Mouse (Mus musculus): ENCODE measurements around the gene Arl10. TPM values are rescaled to one million over a fixed set of nuclear protein-coding genes. Genes with fewer than 3 reads are reported as not detected.

The Arl10 gene
- total RNA-seq, 2 experiments from 2014 or later: 30.5 to 34.0 TPM

GRCm38 (mm10) chr13:54589996-54590951, 15.5 kb downstream of the Arl10 start, which contains the start of the genes Nop16 and Higd2a:
TSS of gene Nop16 (minus strand) at chr13:54590090.
TSS of gene Higd2a (plus strand) at chr13:54590207.
- TF ChIP-seq CTCF (conservative IDR thresholded peaks at IDR 0.05): no peak
- H3K27ac ChIP-seq: peak within 1 kb of the TSS; percentile 96
- peak; percentile 94 to 99 for DNase-seq (ENCODE audit: low spot score in 2 of 2)
- H3K4me3 ChIP-seq: peak within 1 kb of the TSS; percentile 95

DNA sequence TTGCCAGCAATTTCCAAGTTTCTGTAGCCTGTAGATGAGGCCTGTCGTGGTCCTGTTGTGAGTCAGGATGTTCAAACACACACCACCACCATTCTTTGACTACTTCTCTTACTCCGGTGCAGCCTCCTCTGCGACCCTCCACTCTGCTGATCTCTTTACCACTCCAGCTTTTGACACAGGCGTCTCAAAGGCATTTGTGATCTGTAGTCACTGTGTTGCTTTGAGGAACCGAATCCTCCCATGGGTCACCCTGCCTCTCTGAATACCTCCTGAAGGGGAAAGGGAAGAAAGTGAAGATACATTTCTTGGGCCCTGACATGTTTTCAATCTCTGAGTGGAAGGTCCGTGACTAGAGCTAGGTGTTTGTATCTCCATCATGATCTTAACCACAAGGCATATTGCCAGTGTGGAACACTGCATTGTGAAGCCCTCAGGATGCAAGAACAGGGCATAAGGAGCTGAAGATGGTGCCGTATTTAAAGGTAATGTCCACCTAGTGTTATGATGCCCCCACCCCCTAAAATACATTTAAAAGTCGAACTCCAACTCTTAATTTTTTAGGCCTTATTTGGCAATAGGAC, 17.1 kb downstream of the Arl10 start:
- no peak for DNase-seq (ENCODE audit: low spot score in 2 of 2)
- Histone ChIP-seq H3K27ac (peak overlapping the region; percentile 96; the same call in 1 of the 2 replicates), H3K4me3 (peak overlapping the region; percentile 95)
- TF ChIP-seq CTCF (conservative IDR thresholded peaks at IDR 0.05): no peak

- H3K4me3 ChIP-seq: no peak overlapping the region
- TF ChIP-seq CTCF (conservative IDR thresholded peaks at IDR 0.05): no peak
- DNase-seq (ENCODE audit: low spot score in 2 of 2): no peak
- H3K27ac ChIP-seq: peak overlapping the region; percentile 9; the same call in 1 of the 2 replicates
These were observed 18.8 kb downstream of the Arl10 start for GRCm38 (mm10) chr13:54593617-54594016.

DNA sequence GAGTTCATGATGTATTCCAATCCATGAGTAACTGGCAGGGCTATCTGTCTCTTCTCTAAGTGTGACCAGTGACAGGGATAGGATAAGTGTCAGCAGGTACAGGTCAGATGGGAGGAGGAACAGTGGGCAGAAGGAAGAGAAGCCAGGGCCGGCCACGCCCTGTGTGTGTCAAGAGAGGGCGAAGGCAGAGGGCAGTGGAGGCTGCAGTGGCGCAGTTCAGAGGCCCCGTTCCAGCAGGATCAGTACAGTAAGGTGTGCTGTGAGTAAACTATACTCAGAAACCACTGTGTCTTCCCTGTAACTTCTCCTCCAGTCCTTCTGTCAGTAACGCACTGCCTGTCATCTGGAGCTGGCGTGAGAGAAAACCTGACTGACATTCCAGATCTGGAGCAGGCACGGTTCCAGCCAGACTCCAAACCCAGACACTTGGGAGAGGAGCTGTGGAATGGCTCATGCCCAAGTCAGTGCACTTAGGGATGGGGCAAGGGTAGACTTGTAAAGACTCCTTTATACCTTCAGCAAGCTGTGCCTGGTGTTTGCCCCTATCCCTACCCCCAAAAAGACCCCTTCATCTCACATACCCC, 21.4 kb downstream of the Arl10 start:
- DNase-seq (ENCODE audit: low spot score in 2 of 2): no peak
- TF ChIP-seq CTCF (conservative IDR thresholded peaks at IDR 0.05): no peak
- H3K27ac ChIP-seq: no peak overlapping the region
- H3K4me3 ChIP-seq: no peak overlapping the region

DNA sequence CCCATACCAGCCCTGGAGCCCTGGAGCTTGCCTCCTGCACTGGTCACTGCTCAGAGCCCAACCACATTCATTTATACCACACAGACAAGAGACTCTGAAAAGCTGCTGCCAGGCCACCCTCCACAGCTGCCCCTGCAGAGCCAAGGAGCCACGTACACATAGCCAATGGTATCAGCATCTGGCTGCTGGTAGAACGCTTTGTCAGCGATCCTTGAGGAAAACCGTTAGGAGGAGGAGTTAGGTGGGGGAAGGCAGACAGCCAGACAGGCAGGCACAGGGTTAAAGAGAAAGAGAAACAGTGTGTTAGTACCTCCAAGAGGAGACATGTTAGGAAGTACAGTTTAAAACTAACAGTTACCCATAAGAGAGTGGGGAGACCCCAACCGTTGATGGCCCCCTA, 22.1 kb downstream of the Arl10 start:
- TF ChIP-seq CTCF (conservative IDR thresholded peaks at IDR 0.05): no peak
- no peak overlapping the region for H3K27ac ChIP-seq
- no peak overlapping the region for H3K4me3 ChIP-seq
- DNase-seq (ENCODE audit: low spot score in 2 of 2): no peak

- TF ChIP-seq CTCF (conservative IDR thresholded peaks at IDR 0.05): no peak
- Histone ChIP-seq H3K27ac (no peak overlapping the region), H3K4me3 (no peak overlapping the region)
- no peak for DNase-seq (ENCODE audit: low spot score in 2 of 2)
These were observed 23.9 kb downstream of the Arl10 start for GRCm38 (mm10) chr13:54598622-54599143.

- no peak for TF ChIP-seq CTCF (conservative IDR thresholded peaks at IDR 0.05)
- H3K4me3 ChIP-seq: no peak overlapping the region
- DNase-seq (ENCODE audit: low spot score in 2 of 2): no peak
- no peak overlapping the region for H3K27ac ChIP-seq
These were observed 27.9 kb downstream of the Arl10 start for GRCm38 (mm10) chr13:54602639-54603111.

- peak overlapping the region; percentile 3; the same call in 1 of the 2 replicates for H3K27ac ChIP-seq
These were observed 28.7 kb downstream of the Arl10 start for GRCm38 (mm10) chr13:54603501-54603900.

GRCm38 (mm10) chr13:54604221-54604620, 29.4 kb downstream of the Arl10 start:
- no peak for DNase-seq (ENCODE audit: low spot score in 2 of 2)
- H3K4me3 ChIP-seq: no peak overlapping the region
- peak overlapping the region; percentile 70 for H3K27ac ChIP-seq
- no peak for TF ChIP-seq CTCF (conservative IDR thresholded peaks at IDR 0.05)

More at GRCm38 (mm10) chr13:54603501-54603900, 28.7 kb downstream of the Arl10 start:
- no peak overlapping the region for H3K4me3 ChIP-seq
- no peak for DNase-seq (ENCODE audit: low spot score in 2 of 2)
- peak; percentile 41 for TF ChIP-seq CTCF (conservative IDR thresholded peaks at IDR 0.05)

GRCm38 (mm10) chr13:54605426-54605825, 30.6 kb downstream of the Arl10 start:
- Histone ChIP-seq H3K27ac (peak overlapping the region; percentile 70), H3K4me3 (no peak overlapping the region)
- TF ChIP-seq CTCF (conservative IDR thresholded peaks at IDR 0.05): no peak
- no peak for DNase-seq (ENCODE audit: low spot score in 2 of 2)

GRCm38 (mm10) chr13:54607204-54607603, 32.4 kb downstream of the Arl10 start:
- Histone ChIP-seq H3K4me3 (no peak overlapping the region), H3K27ac (no peak overlapping the region)
- DNase-seq (ENCODE audit: low spot score in 2 of 2): no peak
- TF ChIP-seq CTCF (conservative IDR thresholded peaks at IDR 0.05): no peak

DNA sequence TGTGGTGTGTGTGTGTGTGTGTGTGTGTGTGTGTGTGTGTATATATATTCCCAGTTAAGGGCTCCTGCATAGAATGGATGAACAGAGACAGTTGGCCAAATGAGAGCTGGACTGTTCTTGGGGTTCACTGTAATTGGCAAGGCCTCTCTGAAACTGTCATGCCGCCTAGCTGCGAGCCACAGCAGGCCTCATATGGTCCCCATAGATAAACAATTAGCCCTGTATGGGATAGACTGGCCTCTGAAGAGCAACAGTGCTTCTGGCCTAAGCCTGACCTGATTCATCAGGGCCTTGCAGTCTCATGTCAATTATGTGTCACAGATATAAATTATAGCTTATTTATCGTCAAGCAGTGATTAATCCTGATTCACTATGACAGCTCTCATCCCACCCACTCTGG, 33.2 kb downstream of the Arl10 start:
- Histone ChIP-seq H3K27ac (peak overlapping the region; percentile 98), H3K4me3 (peak overlapping the region; percentile 39; the same call in 1 of the 2 replicates)
- DNase-seq (ENCODE audit: low spot score in 2 of 2): no peak
- TF ChIP-seq CTCF (conservative IDR thresholded peaks at IDR 0.05): 0 out of 2 replicates have a peak, but pooled peaks have one; percentile 7
